Mouse (Mus musculus) layer of hippocampus, adult 11-12 months (tissue): ENCODE data around the gene Ank3.

Source experiments
- DNase-seq: peaks from one replicate; pipeline ENCODE4 v3.0.0; 2022; ENCODE audit warnings: low spot score

The Ank3 gene

DNA sequence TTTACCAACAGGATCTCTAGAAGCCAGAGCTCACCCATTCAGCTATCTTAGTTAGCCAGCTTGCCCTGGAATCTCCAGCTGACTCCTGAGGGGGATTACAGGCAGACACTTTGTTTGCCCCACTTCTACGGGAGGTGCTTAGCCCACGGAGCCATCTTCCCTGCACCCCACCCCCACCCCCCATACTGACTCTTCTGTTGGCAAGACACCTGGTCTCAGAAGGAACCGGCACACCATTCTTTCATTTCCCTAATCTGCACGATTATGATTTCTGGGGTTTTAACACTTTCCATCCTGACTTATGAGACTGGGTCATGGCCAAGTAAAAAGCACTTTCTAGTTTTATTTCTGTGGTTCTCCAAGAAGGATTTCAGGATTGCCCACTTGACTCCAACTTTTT lies 268.9 kb downstream of the Ank3 start:
- DNase-seq: no peak

DNA sequence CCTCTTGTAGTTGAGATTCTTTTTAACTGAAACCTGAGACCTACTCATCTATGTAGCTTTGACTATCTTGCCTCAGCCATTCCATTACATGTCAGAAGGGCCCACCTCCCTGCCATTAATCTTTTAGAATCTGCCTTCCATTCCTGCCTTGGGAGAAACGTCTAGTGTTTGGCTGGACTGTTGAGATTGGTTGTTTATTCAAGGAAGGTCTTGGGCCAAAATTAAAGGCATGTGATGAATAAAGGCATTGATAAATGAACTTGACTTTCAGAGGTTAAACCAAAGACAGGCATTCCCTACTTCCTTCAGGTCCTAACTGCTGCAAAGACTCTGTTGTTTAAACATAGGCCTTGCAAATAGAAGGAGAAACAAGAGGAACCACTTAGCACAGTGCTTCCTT lies 271.9 kb downstream of the Ank3 start:
- DNase-seq: no peak

DNA sequence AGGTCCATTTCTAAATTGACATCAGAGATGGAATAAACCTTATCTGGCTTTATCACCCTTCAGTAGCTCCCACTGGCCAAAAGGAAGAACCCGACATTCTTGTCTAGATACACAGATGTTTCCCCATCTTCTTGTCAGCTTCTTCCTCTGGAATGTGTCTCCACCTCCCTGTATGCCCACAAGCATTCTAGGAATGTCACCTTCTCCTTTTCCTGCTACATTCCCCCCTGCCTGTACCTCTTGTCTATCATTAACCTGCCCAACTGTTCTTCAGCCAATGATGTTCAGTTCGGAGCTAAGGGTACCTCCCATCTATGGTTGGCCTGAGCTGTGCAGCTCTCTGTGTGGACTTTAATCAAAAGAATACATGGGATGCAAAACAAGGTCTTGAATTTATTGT lies 272.4 kb downstream of the Ank3 start:
- no peak for DNase-seq

DNA sequence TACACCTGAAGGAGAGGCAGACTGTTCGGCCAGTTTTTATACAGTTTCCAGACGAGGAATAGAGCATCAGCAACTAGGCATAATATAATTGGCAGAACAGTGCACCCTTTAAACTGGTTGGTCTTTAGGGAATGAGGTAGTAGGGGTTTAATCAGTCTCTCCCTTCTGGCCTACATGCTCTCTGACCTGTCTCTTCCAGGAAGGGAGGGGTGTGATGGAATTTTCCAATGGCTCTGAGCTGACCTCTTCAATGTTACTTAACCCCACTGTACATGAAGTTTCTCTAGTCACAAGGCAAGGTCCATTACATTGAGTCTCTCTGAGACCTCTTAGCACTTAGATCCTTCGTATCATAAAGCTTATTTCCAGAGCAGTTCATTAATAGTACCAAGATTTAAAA lies 272.9 kb downstream of the Ank3 start:
- DNase-seq: no peak

DNA sequence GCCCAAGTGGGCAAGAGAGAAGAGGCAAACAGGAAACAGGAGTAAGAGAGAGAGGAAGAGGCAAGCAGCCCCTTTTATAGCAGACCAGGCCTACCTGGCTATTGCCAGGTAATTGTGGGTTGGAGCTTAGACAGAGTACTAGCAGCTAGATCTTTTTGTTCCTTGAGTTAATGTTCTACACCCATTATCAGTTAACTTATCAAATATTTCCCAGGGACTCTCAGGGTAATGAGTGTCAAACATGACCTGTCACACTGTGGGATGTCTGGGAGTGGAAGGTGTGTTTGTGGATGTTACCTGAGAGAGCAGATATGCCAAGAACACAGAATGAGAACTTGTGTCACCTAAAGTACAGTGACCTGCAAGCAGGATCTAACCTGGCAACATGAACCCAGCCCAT lies 274.0 kb downstream of the Ank3 start:
- no peak for DNase-seq

DNA sequence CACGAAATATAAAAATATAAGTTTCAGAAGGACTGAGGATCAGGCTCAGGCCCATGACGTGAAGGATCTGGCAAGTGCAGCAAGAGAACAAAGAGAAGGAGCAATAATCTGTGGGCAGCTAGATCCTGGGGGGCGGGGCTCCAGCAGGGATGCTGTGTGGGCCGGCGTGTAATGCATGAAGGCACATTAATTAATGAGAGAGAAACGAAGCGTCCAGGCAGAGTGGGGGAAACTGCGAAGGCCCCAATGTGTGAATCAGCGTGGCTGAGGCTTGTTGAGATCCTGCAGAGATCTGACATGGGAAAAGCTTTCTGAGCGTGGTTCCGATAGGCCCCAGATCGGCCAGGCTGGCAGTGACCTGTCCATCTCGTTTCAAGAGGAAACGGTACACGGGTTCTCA lies 279.7 kb downstream of the Ank3 start:
- DNase-seq: peak; percentile 35

DNA sequence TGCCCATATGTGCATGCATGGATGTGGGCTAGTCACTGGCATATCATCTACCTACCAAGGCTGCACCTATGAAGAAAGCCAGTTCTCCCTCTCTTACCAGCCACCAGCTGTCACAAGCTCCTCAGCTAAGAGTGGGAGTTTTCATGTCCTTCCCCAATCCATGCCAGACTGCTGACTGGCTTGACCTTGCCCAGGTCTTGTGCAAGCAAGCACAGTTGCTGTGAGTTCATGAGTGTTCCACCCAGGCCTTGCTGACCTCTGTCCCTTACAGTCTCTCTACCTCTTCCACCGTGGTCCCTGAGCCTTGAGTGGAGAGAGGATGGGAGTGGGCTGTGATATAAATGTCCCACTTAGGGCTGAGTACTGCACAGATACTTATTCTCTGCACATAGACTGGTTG lies 287.8 kb downstream of the Ank3 start:
- DNase-seq: no peak

DNA sequence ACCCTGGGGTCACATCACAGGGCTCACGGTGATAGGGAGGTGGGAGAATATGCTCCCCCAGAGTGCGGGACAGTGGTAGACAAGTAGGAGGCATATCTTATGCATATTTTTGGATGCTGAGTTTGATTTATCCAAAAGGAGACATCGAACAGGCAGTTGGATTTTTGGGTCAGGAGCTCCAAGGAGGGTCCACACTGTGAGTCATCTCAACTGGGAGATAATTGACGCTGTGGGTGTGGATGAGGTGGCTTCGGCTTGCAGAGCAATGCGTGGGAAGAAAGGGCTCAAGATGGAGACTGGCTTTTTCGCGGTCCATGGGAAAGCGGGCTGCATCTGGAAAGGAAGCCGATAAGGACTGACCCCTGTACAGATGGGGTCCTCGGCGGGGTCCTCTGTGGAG lies 290.5 kb downstream of the Ank3 start:
- no peak for DNase-seq

DNA sequence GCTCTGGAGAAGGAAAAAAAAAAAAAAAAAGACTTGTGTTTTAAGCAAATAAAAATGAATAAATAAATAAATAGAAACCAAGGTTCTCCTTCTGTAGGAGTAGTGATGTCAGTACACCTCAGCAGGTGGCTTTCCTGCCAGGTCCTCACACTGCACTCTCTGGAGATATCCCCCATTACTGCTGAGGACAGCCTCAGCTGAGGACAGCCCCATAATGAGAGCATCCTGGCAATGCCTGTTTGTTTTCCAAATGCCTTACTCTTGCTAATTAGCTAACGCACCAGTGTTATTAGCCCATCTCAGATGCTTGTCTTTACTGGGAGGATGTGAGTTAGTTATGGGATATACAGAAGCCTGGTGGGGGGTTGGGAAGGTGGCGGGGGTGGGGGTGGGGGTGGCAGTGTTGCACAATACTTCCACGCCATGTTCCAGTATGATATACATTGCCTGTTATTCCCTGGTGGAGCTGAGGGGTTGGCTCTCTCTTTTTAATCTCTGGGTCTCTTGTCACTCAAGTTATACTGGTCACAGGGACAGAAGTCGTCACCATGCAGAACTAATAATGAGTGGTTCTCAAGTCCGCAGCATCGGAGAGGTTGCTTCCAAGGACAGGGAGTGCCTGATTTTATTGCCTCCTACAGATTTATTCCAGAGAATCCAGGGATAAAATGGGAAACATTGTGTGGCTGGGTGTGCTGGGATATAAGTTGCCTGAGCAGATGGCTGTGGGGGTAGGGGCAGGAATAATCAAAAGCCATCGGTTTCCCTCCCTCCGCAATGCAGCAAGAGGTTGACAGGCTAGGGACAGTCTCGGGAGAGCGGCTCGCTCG lies 291.8 kb downstream of the Ank3 start:
- peak; percentile 68 for DNase-seq

DNA sequence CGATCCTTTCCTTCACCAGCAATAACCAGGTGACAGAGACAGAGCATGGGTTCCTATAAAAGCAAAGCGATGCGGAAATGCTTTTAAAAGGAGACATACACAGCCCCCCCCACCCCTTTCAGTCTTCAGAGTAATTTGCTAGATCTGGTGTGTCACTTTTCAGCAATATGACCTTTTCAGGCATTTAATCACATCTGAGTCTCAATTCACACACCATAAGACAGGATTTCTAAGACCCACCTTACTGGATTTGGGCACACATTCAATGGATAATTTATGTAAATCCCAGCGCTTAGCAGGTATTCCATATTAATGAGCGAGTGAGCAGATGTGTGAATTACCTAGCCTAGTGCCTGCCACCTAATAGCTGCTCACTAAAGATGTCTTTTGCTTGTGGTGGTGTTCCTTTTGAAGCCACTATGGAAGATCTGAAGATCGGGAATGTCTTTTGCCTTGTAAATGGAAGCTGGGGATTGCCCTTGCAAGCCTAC lies 292.4 kb downstream of the Ank3 start:
- no peak for DNase-seq

DNA sequence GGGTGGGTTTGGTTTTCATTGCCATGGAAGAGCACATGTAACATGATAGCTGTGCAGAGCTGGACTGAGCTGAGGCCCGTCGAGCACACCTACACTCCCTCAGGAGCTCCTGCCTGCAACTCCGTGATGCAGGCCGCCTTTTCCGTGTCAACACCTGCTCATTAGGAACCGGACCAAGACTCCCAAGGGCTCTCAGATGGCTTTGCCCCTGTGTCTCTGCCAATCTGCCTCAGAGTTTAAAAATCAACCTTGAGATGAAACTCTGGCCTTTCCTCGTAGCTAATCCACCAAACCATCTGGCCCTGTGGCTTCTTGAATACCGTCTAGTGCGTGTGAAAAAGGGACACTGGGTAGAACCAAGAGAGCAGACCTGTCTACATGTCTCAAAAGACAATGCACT lies 297.4 kb downstream of the Ank3 start:
- DNase-seq: no peak

DNA sequence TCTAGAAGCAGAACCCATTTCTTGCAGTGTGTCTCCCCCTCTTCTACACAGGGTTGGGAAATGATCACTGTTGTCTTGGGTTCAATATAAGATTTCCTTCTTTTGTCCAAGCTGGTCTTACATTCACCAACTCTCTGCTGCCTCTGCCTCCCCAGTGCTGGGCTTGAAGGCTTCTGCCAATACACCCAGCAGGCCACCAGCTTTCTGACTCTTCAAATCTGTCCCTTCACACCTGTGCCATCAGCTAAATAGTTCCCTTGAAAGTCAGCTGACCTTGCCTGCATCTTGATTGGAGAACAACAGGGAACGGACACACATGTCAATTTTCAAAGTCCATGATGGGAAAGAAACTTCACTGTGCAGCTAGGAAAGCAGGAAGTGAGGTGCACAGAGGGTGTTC lies 300.1 kb downstream of the Ank3 start:
- DNase-seq: no peak

DNA sequence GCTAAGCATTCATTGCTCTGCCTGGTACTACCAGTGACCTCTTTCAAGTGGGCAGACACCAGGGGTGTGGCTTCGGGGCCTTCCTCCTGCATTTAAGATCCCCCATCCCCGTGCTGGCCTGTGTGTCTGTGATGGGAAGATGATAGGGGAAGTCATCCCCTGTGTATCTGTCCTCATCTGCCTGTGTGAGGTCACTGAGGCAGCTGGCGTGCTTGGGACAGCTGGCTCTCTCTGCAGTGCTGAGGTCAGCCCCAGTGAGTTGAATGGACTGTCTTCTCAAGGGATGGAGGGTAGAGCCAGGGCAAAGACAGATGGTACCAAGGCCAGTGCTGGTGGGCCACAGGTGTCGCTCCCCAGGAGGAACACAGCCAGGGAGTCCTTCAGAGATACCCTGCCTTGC lies 302.7 kb downstream of the Ank3 start:
- DNase-seq: peak; percentile 63

DNA sequence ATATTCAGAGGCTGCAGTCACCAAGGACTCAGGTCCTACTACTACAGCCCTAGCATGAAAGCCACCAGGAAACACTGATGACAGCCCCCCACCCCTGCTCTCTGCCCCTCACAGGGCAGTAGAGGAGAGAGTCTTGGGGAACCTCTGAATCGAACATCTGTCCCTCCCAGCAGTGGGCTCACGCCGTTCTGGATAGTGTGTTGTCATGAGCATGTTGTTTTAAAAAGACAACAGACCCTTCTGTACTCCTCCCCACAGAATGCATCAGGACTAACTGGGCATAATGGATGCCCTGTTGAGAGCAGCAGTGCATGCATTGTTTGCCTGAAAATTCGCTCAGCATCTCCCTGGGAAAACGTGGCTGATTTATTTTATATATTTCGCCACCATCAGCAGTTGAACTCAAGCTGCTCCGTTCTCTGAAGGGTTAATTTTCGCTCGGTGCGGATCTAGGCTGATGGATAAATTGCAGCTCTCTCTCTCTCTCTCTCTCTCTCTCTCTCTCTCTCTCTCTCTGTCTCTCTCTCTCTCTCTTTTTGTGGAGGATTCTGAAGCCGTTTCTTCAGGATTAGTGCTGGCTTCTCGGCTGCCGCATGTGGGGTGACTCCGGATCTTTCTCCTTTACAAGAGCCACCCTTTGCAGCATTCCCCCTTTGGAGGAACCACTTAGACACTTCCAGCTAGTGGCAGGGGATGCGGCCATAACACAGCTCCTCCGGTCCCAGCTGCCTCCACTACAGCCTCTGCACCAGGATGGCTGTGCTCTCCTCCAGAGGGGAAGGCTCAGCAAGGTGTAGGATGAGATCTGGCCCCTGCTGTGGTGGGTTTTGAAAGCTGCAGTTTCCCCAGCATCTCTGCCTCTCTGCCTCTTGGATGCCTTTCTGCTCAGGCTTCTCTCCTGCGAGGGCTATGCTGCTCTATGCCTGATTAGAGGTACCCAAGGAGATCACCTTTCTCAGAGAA lies 307.5 kb downstream of the Ank3 start:
- no peak for DNase-seq

DNA sequence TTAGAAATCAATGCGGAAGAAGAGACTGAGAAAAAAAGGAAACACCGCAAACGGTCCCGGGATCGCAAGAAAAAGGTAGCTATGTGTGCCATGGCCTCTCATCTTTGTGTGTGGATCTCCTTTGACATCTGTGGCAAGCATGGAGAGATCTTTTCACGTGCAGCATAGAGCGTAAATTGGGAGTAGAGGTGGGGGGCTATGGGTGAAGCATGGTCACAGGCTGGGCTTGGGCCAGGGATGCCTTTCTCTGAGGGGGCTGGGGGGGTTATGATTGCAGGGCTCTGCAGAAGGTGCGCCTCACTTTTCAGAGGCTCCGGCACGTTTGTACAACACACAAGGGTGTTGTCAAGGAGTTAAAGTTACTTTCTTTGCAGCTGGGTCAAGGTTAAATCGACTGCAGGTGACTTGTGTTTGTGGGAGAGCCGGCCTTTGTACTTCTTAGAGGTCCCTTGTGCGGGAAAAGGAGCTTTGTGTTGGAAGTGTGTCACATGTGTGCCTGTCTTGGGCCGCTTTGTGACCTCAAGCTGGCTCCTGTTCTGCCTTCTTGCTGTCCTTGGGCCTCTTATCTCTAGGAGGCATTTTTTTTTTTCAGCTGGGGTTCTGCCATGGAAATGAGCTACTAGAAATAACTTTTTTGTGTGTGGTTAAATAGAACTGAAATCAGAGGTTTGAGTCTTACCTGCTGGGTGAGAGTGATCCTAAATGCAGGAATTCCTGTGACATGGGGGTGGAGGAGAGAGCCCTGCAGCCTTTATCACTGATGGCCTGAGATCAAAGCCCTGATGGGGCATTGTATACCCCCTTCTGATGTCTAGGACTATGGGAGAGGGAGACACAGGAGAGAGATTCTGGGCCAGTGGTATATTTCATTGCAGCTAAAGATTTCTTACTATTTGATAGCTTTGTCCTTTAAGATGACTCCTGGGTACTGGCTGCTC lies 308.5 kb downstream of the Ank3 start:
- DNase-seq: no peak

DNA sequence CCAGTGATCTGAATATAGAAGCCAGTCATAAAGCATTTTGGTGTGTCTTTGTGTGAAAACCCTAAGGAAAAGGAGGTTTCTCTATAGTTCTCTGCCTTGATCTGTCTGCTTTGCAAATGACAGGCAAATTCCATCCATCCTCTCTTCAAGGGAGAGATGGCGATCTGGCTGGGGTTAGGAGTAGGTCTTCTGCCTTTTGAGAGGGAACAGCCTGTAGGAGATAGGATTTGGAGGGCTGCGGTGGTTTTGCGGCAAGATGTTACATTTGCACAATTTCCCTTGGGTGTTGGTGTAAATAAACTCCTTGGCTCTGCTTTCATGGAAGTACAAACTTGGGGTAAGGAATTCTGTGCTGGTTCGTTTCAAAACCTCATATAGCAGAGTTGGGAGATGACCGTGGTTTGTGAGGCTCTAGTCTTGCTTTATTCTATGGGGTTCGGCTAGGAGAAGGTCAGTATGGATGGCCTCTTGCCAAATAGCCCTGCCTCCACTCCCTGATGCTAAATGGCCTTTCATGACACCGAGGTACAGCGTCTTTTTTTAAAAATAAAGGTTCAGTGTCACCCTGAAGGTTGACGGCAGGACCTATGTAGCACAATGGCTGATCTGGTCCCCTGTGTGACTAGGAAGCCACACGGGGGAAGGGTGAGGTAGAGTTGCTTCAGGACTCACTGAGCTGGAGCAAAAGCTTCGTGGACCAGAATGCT lies 309.4 kb downstream of the Ank3 start:
- DNase-seq: no peak

DNA sequence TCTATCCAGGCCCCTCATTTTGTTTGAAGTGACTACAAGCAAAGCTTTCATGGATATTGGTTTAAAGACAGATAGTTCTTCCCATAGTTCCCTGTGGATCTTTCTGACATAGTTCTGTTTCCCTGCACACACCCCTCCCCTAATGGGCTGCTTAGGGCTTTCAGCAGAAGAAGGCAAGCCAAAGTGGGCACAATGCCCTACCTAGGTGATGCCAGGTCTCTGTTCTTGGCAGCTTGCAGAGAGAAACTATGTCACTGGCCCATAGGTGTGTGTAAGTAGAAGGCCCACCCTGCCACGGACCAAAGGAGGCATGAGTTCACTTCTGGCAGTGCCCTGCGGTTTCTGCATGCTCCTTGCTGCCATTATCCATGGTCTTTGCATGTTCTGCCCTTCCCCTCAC lies 311.1 kb downstream of the Ank3 start:
- no peak for DNase-seq

DNA sequence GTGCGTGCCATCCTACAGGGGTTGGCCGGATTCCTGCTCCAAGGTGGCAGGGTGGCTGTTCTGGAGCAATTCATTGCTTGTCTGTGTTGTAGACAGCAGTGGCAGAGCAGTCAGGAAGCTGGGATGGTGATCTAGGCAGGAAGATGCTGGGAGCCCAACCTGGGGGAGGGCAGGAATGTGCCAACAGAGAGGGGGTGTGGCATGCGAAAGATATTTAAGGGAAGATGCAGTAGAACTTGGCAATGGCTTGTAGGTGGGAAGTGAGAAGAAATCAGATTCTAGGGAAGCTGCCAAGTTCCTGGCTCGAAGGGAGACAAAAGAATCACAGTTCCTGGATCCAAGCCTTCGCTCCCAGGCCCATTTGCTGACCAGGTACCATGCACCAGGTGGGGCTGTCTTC lies 312.2 kb downstream of the Ank3 start:
- DNase-seq: peak; percentile 55

DNA sequence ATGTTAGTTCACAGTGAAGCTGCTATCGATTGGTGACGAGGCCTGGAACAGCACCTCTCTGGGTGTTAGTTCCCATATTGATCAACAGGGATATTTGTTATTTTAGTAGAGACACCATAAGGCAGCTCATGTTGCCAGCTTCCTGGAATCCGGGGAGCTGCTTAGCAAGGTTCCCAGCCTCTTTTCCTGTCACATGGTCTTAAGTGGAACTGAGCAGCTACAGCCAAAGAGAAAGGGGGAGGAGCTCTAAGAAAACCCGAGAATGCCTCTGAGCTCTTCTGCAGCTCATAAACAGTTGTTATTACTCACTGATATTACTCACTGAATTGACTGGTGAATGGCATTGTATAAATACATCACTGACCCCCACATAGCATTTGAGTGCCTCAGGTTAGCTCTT lies 318.3 kb downstream of the Ank3 start:
- DNase-seq: no peak

DNA sequence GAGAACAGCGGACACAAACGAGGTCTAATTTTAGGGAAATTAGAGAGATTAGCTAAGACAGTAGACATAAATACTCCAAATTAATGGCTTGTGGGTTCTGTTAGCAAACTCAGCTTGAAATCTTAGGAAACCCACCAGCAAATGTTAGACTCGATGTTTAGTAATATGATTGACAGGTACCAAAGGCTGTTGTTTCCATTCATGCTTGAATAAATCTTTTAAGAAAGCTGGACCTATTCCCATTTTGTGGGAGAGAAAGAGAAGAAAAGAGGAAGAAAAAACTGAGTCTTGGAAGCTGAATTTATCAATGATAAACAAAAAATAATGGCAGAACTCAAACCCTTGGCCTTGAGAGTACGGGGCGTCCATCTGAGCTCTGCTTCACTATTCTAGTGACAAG lies 320.8 kb downstream of the Ank3 start:
- DNase-seq: no peak

DNA sequence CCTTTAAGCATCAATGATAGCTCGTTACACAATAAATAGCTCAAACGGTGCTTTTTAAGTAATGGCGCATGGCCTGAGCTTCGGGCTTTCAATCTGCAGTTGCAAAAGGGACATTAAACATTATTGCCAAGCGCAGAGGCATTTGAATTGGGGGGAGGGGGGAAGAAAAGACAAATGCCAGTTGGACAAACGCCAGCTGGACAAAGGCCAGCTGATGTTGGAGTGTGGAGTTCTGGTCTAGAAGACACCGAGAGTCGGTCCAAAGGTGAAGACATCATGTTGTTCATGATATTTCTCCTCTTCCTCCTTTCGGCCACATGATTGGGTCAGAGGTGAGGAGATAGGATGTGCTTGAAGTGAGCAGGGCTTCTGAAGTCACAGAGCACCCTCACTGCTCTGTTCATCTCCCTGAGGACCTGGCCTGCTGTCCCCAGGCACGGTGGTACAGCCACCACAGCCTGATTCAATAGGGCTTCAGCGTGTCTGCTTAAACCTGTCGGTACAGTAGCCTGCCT lies 321.4 kb downstream of the Ank3 start:
- no peak for DNase-seq
